Mouse (Mus musculus): ENCODE data around the gene Jade3.

DNA sequence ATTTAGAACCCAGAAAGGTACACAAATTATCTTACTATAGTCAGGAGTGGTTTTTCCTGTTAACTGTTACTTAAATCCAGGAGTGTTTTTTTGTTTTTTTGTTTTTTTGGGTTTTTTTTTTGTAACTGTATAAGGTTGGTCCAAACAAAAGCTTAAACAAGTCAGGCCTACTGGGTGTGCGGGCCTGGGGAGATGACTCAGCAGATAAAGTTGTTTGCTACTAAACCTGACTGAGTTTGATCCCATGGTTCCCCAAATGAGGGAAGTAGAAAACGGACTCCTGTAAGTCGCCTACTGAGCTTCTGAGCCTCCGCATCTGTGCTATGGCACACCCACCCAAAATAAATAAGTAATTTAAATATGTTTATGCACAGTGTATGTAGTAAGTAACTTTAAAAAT is 6.0 kb upstream of the Jade3 start:
- no peak for TF ChIP-seq CTCF (IDR thresholded peaks at IDR 0.05; ENCODE audit: control insufficient read depth, insufficient read depth, low read length)
- no peak for TF ChIP-seq POLR2A (IDR thresholded peaks at IDR 0.05; ENCODE audit: borderline replicate concordance, control insufficient read depth, low read depth, low read length)
